Mouse (Mus musculus): ENCODE measurements around the gene Cdk20. TPM values are rescaled to one million over a fixed set of nuclear protein-coding genes. Genes with fewer than 3 reads are reported as not detected.

Cdk20 gene
- polyA plus RNA-seq, 1 experiment, result 5.8 TPM

- TF ChIP-seq POLR2A (IDR thresholded peaks at IDR 0.05; ENCODE audit: low read depth, low read length) (no peak), CTCF (IDR thresholded peaks at IDR 0.05; ENCODE audit: extremely low read depth, insufficient read length, insufficient replicate concordance, low read depth, low read length) (no peak)
- Histone ChIP-seq H3K4me1 (ENCODE audit: control insufficient read depth, insufficient read depth, insufficient read length, low read length) (no peaks in the 10 kb centered on the region), H3K4me3 (ENCODE audit: low read depth, low read length) (no peak overlapping the region), H3K27me3 (ENCODE audit: control insufficient read depth, insufficient read depth, low read length) (no peaks in the 10 kb centered on the region), H3K36me3 (ENCODE audit: control insufficient read depth, insufficient read depth, low read length) (no peaks in the 10 kb centered on the region), H3K27ac (ENCODE audit: insufficient read depth, low read depth, low read length) (no peak overlapping the region)
- 48% methylated on average over 7 of the region's 7 CpGs for WGBS
Observed at GRCm38 (mm10) chr13:64400801-64401361, 31.2 kb upstream of the Cdk20 start.

DNA sequence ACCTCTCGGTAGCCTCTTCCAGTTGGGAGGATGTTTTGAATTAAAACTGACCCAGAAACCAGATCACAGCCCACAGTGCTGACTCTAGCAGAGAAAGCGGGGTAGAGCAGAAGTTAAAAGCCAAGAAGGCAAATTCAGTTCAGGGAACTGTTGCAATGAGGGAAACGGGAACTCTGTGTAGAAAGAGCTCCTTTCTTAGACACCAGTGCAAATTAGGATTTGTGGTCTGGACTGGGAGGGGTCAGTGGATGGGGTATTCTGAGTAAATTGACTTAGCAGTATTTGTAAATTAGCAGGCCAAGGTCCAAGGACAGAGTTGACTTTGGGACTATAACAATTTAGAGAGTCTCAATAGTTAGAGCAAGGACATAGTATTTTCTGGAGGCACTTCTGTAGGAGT, 30.1 kb upstream of the Cdk20 start:
- Histone ChIP-seq H3K27ac (ENCODE audit: insufficient read depth, low read depth, low read length) (no peak overlapping the region), H3K4me1 (ENCODE audit: control insufficient read depth, insufficient read depth, insufficient read length, low read length) (no peaks in the 10 kb centered on the region), H3K27me3 (ENCODE audit: control insufficient read depth, insufficient read depth, low read length) (no peaks in the 10 kb centered on the region), H3K36me3 (ENCODE audit: control insufficient read depth, insufficient read depth, low read length) (no peaks in the 10 kb centered on the region), H3K4me3 (ENCODE audit: low read depth, low read length) (no peak overlapping the region)
- TF ChIP-seq CTCF (IDR thresholded peaks at IDR 0.05; ENCODE audit: extremely low read depth, insufficient read length, insufficient replicate concordance, low read depth, low read length), result no peak
- TF ChIP-seq POLR2A (IDR thresholded peaks at IDR 0.05; ENCODE audit: low read depth, low read length), result no peak
- 56% methylated on average over 3 of the region's 3 CpGs for WGBS

GRCm38 (mm10) chr13:64402504-64402949, 29.6 kb upstream of the Cdk20 start:
- Histone ChIP-seq H3K36me3 (ENCODE audit: control insufficient read depth, insufficient read depth, low read length) (no peaks in the 10 kb centered on the region), H3K4me1 (ENCODE audit: control insufficient read depth, insufficient read depth, insufficient read length, low read length) (no peaks in the 10 kb centered on the region), H3K27ac (ENCODE audit: insufficient read depth, low read depth, low read length) (no peak overlapping the region), H3K4me3 (ENCODE audit: low read depth, low read length) (no peak overlapping the region), H3K27me3 (ENCODE audit: control insufficient read depth, insufficient read depth, low read length) (no peaks in the 10 kb centered on the region)
- TF ChIP-seq POLR2A (IDR thresholded peaks at IDR 0.05; ENCODE audit: low read depth, low read length) (no peak), CTCF (IDR thresholded peaks at IDR 0.05; ENCODE audit: extremely low read depth, insufficient read length, insufficient replicate concordance, low read depth, low read length) (no peak)
- WGBS, result 82% methylated on average over 10 of the region's 10 CpGs

- WGBS, result 83% methylated on average over 8 of the region's 8 CpGs
- TF ChIP-seq POLR2A (IDR thresholded peaks at IDR 0.05; ENCODE audit: low read depth, low read length) (no peak), CTCF (IDR thresholded peaks at IDR 0.05; ENCODE audit: extremely low read depth, insufficient read length, insufficient replicate concordance, low read depth, low read length) (no peak)
Observed at GRCm38 (mm10) chr13:64402951-64403460, 29.1 kb upstream of the Cdk20 start.

GRCm38 (mm10) chr13:64403519-64403918, 28.6 kb upstream of the Cdk20 start:
- Histone ChIP-seq H3K4me1 (ENCODE audit: control insufficient read depth, insufficient read depth, insufficient read length, low read length) (no peaks in the 10 kb centered on the region), H3K27me3 (ENCODE audit: control insufficient read depth, insufficient read depth, low read length) (no peaks in the 10 kb centered on the region), H3K4me3 (ENCODE audit: low read depth, low read length) (no peak overlapping the region), H3K27ac (ENCODE audit: insufficient read depth, low read depth, low read length) (no peak overlapping the region), H3K36me3 (ENCODE audit: control insufficient read depth, insufficient read depth, low read length) (no peaks in the 10 kb centered on the region)
- TF ChIP-seq POLR2A (IDR thresholded peaks at IDR 0.05; ENCODE audit: low read depth, low read length) (no peak), CTCF (IDR thresholded peaks at IDR 0.05; ENCODE audit: extremely low read depth, insufficient read length, insufficient replicate concordance, low read depth, low read length) (no peak)
- WGBS, result 56% methylated on average over 3 of the region's 3 CpGs

More at GRCm38 (mm10) chr13:64402951-64403460, 29.1 kb upstream of the Cdk20 start:
- no peaks in the 10 kb centered on the region for H3K36me3 ChIP-seq (ENCODE audit: control insufficient read depth, insufficient read depth, low read length)
- H3K4me1 ChIP-seq (ENCODE audit: control insufficient read depth, insufficient read depth, insufficient read length, low read length), result no peaks in the 10 kb centered on the region
- no peak overlapping the region for H3K27ac ChIP-seq (ENCODE audit: insufficient read depth, low read depth, low read length)
- no peak overlapping the region for H3K4me3 ChIP-seq (ENCODE audit: low read depth, low read length)
- no peaks in the 10 kb centered on the region for H3K27me3 ChIP-seq (ENCODE audit: control insufficient read depth, insufficient read depth, low read length)

DNA sequence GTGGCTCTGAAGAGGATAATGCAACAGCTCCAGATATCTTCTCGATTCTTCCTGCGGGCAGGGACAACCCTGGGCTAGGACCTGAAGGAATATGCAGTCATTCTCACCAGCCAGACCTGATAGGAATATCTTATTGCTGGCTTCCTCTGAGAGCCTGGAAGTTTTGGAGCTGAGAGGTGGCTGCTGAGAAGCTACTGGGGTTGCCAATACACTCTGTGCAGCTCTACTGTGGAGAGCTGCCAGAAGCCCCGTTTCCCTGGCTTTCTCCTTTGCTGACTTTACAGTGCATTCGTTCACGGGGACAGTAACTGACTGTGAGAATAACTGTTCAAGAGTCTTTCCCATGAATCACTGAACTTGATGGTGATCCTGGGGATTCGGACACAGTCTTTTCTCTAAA, 26.6 kb upstream of the Cdk20 start:
- 68% methylated on average over 6 of the region's 6 CpGs for WGBS
- Histone ChIP-seq H3K27me3 (ENCODE audit: control insufficient read depth, insufficient read depth, low read length) (no peaks in the 10 kb centered on the region), H3K36me3 (ENCODE audit: control insufficient read depth, insufficient read depth, low read length) (no peaks in the 10 kb centered on the region), H3K4me3 (ENCODE audit: low read depth, low read length) (no peak overlapping the region), H3K27ac (ENCODE audit: insufficient read depth, low read depth, low read length) (no peak overlapping the region), H3K4me1 (ENCODE audit: control insufficient read depth, insufficient read depth, insufficient read length, low read length) (no peaks in the 10 kb centered on the region)
- TF ChIP-seq POLR2A (IDR thresholded peaks at IDR 0.05; ENCODE audit: low read depth, low read length), result no peak
- TF ChIP-seq CTCF (IDR thresholded peaks at IDR 0.05; ENCODE audit: extremely low read depth, insufficient read length, insufficient replicate concordance, low read depth, low read length), result no peak

DNA sequence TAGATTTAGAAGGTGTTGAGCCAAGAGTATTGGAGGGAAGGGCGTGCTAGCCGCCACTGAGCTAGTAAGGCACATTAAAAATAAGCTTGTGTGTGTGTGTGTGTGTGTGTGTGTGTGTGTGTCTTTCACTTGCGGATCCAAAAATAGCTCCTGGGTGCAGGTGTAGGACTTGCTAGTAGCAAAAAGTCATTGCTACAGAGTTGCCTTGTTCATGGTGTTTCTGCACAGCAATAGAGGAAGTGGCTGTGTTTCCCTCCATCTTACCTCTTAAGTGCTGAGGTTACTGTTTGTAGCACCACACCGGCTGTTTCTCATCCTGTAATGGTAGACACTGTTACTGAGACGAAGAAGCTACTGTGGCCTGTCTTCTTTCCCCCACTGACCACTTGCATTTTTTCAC, 24.1 kb upstream of the Cdk20 start:
- TF ChIP-seq POLR2A (IDR thresholded peaks at IDR 0.05; ENCODE audit: low read depth, low read length) (no peak), CTCF (IDR thresholded peaks at IDR 0.05; ENCODE audit: extremely low read depth, insufficient read length, insufficient replicate concordance, low read depth, low read length) (no peak)
- Histone ChIP-seq H3K4me1 (ENCODE audit: control insufficient read depth, insufficient read depth, insufficient read length, low read length) (no peaks in the 10 kb centered on the region), H3K27me3 (ENCODE audit: control insufficient read depth, insufficient read depth, low read length) (no peaks in the 10 kb centered on the region), H3K4me3 (ENCODE audit: low read depth, low read length) (no peak overlapping the region), H3K36me3 (ENCODE audit: control insufficient read depth, insufficient read depth, low read length) (no peaks in the 10 kb centered on the region), H3K27ac (ENCODE audit: insufficient read depth, low read depth, low read length) (no peak overlapping the region)
- WGBS, result 82% methylated on average over 5 of the region's 5 CpGs

Measured in small intestine, adult 2 months (tissue).